Mouse (Mus musculus): ENCODE data around the gene Fndc3b.

Gene Fndc3b

DNA sequence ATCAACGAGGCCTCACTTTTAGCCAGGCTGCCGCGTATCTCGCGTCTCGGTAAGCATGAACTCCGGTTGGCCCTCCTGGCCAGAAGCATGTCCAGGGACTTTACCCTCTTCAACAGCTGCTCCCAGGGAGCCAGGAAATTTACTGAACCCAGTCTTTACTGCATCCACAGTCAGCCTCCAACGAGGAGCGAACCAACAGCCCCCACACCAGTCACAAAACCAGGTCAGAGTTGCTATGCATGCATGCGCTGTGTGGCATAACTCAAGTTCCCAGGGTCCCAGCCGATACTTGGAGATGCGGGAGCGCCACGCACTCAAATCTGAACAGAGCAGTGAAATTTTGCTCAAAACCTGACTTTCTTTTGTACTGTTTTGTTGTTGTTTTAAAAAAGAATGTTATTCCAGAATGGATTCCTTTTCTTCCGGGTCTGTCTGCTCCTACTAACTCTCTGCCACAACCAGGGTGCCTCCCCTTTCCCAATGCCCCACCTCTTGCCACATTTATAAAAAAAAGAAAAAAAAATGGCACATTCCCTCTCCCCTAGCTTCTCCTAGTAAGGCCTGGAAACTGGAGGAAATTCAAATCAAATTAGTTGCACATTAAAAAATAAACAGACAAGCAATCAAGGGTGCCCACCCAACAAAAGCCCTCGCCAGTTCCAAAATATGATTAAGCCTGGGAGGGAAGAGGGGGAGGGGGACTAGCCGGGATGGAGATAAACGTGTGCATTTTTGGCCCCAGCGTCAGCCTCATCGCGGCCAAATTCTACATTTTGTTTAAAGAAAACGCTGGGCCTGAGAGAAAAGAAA is 1.8 kb downstream of the Fndc3b start:
- no peak for DNase-seq (ENCODE audit: low spot score)

DNA sequence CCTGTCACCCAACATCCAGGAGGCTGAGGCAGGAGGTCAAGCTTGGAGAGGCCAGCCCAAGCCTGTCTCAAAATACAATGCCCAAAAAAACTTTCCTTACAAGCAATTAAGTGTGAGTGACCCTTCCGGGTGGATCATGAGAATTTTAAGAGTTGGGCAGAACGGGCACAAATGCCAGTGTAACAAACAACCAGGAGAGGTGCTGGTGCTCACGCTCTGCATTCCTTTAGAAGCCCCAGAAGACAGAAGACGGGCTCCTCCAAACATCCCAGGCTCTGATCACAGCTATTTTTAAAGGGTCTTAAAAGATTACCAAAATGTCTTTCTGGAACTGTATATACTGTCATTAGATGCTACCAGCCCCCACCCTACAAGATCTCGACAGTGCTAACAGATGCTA is 2.5 kb downstream of the Fndc3b start:
- no peak for DNase-seq (ENCODE audit: low spot score)

DNA sequence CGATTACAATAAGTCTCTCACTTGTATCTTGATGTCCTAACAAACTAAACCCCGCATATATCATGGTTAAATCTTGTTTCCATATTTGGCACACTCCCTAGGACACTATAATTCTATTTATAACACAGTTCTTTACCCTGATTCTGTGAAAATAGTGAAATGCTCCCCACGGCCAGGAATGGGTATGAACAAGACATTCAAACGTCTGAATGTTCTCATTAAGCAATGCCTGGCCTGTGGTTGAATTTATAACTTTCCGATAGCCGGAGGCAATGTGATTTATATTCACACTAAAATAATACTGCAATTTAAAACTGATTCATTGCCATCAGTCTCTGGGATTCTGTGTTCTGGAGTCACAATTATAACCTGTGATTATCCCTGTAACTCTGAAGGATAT is 5.3 kb downstream of the Fndc3b start:
- no peak for DNase-seq (ENCODE audit: low spot score)

DNA sequence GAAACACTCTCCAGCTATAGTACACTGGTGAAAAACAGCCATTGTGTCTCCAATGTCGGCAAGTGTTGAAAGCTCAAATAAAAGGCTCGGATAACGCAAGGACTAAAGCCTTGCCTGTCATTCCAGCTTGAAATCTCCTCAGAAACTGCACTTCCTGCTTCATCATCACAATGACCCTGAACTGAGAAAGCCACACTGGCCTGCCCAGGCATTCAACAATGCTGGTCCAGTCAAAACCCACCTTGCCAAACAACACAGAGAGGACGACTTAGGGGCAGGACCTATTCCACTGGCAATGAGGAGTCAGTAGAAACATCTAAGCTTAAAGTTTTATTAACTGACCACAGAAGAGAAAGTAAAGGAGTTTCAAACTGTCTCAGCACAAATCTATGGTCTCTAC is 6.1 kb downstream of the Fndc3b start:
- no peak for DNase-seq (ENCODE audit: low spot score)

DNA sequence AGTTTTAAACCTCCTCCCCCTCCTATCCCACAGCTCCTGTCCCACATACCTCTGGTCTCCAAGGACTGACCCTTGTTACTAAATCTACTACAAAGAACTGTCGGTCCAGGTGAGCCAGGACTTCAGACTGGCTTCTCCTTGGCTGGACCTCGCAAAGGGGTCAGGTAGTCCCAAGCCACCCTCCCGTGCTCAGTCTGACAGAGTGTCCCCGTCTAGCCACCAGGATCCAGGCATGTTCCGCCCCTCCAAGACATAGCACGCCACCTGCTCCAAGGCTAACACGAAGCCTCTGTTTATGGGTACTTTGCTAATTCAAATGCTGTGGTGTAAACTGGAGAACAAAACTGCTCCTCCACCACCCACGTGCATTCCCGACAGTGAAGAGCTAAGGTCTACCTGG is 6.5 kb downstream of the Fndc3b start:
- DNase-seq (ENCODE audit: low spot score): no peak

DNA sequence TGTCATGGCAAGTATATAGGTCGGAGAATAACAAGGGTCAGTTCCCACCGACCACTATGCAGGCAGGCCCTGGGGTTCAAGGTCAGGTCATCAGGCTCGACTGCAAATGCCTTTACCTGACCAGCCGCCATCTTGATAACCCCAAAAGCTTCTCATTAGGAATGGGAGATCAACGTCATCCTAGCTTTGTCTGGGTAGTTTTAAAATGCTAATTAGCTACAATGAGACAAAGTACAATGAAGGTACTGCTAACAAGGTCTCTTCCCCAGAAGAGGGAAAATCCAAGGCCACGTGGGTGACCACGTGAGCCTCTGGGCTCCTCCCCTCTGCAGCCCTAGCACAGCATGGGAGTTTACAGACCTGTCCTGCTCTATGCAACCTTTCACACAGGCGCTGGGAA is 7.6 kb downstream of the Fndc3b start:
- no peak for DNase-seq (ENCODE audit: low spot score)

DNA sequence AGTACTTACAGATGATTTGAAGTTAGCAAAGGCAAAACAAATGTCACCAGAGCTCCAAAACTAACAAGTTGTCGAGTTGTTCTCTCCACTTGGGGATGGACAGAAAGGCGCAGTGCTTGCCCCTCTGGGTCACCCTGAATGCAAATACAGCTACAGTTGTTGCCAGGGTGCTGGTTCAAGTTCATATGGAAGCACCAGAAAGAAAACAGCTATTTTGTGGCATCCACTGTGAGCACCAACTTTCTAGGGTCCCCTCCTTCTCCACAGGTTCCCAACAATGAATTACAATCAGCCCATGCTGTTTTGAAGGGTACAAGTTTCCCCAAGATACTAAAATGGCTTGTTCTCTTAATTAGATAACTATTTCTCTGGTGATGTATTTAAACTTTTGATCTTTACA is 8.0 kb downstream of the Fndc3b start:
- no peak for DNase-seq (ENCODE audit: low spot score)

DNA sequence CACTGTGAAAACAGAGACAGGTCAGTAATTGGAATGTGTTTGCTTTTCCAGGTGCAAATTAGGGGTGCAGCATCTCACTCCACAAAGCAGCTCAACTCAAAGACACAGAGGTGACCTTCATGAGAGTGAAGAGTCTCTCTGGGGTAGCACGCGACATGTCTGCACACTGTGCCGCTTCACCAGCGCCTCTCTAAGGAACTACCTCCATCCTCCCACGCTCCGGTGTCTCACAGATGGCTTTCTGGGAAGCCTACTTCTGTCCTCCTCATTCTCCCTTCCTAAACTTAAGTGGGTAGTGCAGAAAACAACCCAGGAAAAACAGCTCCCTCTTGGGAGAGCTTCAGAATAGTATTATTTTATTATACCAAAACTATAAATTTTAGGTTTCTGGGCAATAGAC is 12.4 kb downstream of the Fndc3b start:
- no peak for DNase-seq (ENCODE audit: low spot score)

DNA sequence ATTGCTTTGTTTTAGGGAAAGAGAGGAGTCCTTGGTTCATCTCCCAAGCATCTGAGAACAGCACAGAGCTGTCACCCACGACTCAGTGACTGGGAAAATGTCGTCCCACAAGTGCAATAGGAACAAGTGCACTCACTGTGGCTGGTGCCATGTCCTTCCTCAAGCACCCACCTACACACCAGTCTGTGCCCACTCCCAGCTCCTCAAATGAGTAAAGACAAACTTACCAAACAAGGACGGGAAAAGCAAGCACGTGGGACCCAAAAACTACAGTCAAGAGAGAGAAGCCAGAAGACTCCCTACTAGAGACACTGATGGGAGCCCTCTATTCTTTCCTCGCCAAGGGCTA is 14.7 kb downstream of the Fndc3b start:
- DNase-seq (ENCODE audit: low spot score): no peak

DNA sequence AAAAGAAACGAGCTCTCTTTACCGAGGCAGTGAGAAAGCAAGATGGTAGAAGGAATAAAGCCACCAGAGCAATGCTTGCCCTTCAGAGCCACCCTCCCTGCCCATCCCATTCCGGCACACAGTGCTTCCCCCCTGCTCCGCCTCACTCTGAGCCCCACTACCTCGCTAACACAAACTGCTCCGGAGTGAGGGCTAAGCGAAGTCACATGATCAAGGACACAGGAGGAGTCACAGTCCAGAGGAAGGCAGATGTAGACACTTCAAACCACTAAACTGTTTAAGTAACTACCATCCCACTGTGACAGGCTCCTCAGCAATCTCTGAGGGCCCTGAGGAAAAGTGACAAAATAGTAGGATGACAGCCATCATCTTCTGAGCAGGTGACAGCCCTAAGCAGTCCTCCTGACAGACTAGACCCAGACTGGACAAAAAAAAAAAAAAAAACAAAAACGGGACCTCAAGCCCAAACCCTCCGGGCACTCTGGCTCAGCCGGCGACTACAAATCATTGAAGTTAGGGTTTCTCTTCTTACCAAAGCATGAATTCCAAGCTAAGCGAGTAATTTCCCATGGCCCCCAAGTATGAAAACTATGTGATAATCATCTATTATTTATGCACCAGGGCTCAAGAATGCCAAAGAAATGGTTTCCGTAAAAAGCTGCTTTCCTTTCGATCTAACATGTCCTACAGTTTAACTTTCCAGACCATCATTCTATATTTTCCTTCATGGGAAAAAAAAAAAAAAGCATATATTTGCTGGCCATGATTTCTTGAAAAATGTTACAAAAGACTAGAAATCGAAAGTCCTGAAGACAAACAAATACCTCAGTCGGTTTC is 15.3 kb downstream of the Fndc3b start:
- no peak for DNase-seq (ENCODE audit: low spot score)

DNA sequence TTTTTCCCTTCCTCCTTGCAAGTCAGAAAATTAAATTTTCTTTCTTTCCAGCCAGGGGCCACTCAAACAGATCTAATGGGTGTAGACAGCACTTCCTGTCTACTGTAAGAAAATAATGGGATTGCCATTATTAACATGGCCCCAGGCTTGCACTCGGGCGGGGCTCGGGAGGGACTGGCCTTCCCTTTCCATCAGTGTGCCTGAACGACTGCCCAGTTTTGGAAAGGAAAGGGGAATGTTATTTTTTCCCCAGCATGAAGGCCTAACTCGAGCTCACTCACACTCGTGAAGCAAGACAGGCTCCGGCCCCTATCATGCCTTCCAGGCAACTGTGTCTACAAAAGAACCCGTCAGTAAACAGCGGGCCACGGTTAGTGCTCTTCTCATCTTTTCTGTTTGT is 16.5 kb downstream of the Fndc3b start:
- no peak for DNase-seq (ENCODE audit: low spot score)

DNA sequence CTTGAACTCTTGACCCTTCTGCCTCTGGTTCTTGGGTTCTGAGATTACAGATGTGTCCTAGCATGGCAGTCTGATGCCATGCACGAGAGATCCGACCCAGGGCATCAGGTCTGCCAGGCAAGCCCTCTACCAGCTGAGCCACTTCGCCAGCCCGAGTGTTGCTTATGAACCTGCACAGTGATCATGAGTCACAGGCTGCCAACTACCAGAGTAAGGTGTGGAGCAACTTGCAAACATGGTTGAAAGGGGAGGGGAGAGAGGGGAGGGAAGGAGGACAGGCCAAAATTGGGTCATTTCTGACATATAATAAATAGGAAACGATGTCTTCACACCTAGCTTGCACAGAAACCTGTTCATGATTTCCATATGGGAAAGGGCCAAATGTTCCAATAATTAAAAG is 17.0 kb downstream of the Fndc3b start:
- DNase-seq (ENCODE audit: low spot score): no peak

DNA sequence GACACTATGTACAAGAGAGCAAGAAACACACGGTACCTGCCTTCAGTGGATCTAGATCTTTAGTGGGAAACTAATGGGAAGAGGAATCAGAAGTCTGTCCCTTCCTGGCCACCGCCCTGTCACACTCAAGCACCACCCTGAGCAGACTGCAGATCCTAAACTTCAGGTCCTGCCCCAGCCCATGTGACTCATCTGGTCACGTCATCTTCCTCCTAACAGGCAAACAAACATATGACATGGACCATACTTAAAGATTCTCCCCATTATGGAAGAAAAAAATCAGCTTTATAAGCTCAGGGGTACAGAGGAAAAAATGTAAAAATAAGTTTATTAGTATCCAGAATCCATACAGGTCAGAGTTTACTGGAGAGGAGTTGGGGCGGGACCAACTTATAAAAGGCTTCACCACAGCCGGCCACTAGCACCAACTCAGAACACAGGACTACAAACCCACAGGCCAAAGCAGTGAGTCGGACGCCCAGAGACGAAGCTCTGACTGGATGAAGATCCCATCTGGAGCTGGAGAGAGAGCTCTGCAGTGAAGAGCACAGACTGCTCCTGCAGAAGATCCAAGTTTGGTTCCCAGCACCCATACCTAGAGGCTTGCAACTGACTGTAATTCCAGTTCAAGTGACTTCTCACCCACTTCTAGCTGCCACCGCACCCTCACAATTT is 19.5 kb downstream of the Fndc3b start:
- DNase-seq (ENCODE audit: low spot score): no peak

DNA sequence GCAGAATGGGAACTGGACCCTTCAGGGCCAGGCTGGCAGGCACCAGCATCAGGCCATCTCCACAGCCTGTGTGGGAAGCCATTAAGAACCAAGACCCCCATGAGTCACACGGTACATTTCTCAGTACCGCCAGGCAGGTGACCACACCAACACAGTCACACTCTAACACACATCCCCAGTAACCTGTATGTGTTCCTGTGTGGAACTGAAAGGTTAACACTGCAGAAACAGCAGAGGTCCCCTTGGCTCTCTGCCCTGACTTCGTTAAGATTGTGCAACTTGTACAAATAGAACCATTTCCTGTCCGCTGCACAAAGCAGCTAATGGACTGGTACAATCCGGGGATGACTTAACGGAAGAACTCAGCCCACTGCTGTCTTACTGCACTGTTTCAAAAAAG is 21.1 kb downstream of the Fndc3b start:
- DNase-seq (ENCODE audit: low spot score): no peak

DNA sequence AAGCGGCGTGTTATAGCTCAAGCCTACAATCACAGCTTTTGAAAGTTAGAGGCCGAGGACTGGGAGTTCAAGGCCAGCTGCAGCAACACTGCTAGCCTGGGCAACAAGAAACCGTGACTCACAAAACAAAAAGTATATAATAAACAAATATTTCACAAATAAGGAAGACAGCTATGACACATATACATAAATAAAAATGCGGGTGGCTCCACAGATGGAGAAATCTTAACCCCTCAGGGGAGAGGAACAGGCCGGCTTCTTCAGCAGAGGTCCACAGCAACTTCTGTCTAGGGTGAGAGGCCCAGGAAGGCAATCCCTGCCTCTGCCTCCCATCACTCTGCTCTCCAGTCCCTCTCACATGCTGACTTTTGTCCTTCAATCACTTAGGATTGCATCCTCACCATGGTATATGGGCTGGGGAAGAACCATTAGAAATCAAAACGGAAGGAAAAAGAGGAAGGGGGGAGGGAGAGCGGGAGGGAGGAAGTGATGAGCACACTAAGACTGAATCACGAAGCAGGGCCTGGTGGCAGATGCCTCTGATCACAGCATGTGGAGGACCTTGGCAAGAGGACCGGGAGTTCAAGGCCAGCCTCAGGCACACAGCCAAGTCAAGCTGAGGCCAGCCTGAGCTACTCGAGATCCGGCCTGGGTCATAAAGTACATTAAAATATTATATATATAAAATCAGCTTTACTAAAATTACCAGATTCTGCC is 21.8 kb downstream of the Fndc3b start:
- no peak for DNase-seq (ENCODE audit: low spot score)

DNA sequence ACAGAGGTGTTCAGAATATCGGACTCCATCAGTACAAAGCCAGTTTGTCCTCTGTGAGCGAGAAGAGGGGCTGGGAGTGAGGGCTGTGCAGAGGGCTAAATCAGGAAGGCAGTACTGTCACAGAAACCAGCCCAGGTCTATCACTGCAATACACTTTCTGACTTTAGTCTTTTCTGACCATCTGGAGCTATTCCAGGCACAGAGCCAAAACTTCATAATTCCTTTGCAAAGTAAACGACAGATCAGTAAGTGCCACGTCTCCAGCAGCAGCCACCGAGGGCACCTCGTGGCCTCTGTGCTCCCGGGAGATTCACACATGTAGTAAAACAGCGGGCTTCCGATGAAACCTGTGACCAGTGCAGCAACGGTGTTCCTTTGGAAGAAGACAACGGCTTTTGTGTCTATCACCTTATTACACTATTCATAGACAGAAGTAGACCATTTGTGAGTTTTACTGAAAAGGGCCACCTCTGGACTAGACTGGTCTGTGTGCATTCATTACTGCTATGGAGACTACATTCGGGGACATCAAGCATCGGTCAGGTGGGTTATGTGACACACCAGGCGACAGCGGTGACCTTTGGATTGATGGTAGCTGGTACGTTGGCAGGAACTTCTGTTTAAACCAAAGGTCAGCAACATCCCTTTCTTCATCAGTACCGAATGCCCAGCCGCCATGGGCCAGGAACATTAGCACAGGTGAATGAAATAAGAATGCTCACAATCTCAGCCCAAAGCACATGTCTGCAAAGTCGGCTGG is 24.2 kb downstream of the Fndc3b start:
- DNase-seq (ENCODE audit: low spot score): no peak

DNA sequence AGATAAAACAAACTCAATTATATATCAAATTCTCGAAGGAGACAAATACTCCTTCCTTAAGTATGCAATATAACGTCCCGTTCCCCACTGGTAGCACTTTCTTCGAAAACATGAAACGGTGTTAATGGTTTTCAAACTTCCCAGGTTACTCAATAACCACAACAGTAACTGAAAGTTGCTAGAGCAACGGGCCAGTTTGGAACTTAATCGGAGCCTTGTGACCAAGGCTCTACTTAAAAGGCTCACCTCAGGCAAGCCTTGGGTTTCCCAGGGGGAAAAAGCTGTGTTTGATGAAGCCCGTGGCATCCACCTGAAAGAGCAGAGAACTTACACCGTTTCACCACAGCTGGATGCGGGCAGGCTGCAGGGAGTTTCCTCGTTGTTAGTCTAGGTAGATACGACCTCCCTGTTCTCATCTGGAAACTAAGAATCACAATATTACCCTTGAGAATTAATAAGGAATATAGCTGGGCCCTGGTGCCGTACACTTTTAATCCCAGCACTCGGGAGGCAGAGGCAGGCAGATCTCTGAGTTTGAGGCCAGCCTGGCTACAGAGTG is 25.4 kb downstream of the Fndc3b start:
- DNase-seq (ENCODE audit: low spot score): no peak

DNA sequence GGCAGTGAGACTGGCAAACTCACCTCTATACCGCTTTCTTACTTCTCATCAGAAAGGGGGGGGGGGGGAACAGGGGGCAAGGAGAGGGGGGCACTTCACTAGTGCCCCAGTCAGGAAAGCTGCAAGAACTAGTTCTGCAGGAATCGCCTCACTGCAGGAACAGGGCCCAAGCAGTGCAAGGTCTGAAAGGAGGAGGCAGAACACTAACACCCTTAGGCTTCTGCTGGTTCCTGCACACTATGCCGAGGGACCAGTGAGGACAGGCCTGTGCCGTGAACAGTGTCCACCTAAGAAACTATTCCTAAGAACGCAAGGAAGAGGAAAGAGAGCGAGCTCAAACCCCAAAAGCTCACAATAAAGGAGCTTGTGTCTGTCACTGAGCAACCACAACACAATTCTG is 26.0 kb downstream of the Fndc3b start:
- no peak for DNase-seq (ENCODE audit: low spot score)

DNA sequence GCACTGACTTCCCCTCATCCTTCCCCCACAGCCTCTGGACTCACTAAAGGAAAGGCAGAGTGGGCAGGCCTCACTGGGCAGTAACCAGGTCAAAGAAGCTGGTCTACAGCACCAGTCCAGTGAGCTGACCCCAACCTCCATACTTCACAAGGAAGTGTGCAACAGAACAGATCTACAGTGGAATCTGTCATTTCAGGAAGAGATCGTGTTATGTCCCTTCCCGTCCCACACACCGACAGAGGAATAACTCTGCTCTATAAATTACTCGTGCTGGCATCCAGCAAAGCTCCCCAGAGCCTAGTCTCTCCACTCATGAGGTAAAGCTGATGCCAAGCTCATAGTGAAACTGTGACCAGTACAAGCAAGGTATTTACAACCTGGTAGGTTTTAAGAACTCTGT is 27.7 kb downstream of the Fndc3b start:
- no peak for DNase-seq (ENCODE audit: low spot score)

DNA sequence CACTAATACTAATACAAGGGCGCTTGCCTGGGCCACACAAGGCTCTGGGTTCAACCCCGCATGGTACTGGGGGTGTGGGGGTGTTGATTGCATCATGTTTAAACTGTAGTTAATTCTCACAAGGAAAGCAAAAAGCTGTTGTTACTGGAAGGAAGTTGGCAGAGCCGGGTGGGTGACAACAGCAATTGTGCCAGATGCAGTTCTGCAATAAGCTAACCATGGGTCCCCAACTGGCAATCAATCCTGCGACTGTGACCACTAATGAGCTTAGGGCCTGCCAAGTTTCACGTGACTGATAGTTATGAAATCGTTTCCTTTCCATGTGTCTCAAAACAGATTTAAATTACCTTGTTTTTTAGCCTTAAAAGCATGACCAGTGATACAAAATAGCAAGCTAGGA is 33.5 kb downstream of the Fndc3b start:
- DNase-seq (ENCODE audit: low spot score): no peak

DNA sequence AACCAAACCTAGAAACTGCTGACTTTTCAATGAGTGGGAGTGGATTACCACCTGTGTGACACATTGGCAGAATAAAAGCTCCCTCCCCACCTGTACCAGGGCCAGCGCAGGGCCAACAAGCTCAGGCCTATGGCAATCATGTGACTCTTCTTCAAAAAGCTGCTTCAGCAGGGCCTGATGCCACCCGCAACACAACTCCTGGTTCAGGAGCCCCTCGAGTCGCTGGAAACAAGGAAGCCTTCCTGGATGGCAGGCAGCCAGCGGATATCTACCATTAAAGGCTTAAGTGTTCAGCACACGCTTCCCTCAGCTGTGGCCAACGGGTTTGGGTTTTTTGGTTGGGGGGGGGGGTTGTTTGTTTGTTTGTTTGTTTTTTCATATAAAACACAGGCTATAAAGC is 37.4 kb downstream of the Fndc3b start:
- no peak for DNase-seq (ENCODE audit: low spot score)
